Mouse (Mus musculus) T-helper 17 cell (primary cell): ENCODE measurements around the gene Rad50.

Experiments used
- in situ Hi-C, 2 experiments: fragments of 300-600 bp; cut with MboI, MseI; formaldehyde crosslinking; loops; 1 replicate in 1 of 2; 2 replicates in 1 of 2; pipeline ENCODE4 v1.15.1; 2025; ENCODE audit warnings: high pct_unique_total_duplicates in 2 of 2

The Rad50 gene

DNA sequence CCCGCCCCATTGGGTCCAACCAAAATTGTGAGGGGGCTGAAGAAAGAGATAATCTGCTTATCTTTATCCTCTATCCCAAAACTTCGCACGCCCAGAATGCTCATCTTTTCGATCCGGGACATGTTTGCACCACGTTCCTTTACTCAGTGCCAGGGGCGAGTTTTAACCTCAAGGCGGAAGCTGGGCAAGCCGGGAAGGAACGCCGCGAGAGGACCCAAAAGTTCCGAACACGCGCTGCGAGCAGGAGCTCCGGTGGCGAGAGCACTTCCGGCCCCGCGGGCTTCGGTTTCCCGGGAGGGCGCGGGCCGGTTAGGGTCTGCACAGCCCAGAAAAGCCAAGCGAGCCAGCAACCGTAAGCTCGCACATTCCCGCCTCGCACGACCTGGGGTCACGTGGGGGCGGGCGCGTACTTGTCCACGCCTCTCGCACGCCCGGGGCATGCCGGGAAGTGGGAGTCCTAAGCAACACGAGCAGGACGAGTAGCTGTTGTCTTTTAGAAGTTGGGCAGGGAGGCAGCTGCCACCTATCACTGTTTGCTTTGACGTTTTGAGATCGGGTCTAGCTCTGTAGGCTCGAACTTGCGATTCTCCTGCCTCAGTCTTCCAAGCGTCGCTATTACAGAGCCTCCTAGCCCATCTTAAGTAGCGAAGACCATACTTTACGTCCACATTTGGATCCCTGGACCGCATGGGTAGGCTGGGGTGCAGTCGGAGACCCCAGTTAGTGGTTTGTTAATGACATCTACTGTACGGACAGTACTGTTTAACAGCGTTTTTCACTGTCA, at the start of gene Rad50:
Gene Rad50 (minus strand): TSS at position 386 of the 784 bp plus-strand sequence.
- in situ Hi-C loops, result no loop called here

DNA sequence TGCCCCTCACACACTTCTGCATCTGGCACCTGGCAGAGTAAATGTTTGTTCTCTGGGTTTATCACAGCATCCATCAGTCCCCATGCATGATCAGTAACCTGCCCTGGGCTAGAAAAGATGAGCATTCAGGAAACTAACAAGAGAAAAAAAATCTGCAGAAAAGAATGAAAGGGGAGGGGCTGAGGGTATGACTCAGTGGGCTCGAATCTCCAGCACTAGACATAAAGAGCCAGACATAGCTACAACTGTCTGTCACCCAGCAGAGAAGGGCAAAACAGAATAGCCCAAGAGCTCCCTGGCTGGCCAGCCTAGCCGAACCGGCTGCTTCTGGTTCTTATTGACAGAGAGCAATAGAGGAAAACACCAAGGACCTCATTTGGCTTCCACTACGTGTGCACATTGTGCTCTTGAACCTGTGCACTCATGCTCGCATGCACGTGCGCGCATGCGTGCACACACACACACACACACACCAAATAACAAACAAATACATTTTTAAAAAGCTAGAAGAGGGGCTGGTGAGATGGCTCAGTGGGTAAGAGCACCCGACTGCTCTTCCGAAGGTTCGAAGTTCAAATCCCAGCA, 48.0 kb upstream of the Rad50 start:
- in situ Hi-C loops, result loop anchor here in 1 of 2 experiments (10.0 kb wide), 1 partner anchor 100 kb away; the partner anchor contains the start of gene Gm12216

GRCm38 (mm10) chr11:53749716-53750352, 42.7 kb upstream of the Rad50 start:
- in situ Hi-C loops, result loop anchor here in 1 of 2 experiments (10.0 kb wide), 1 partner anchor 105 kb away; the partner anchor contains the start of gene Gm12216

GRCm38 (mm10) chr11:53749306-53749705, 42.2 kb upstream of the Rad50 start:
- in situ Hi-C loops, result no loop called here

GRCm38 (mm10) chr11:53748614-53749013, 41.5 kb upstream of the Rad50 start:
- in situ Hi-C loops, result no loop called here

- in situ Hi-C loops, result no loop called here
Observed at GRCm38 (mm10) chr11:53747985-53748384, 40.9 kb upstream of the Rad50 start.

GRCm38 (mm10) chr11:53745260-53745659, 38.1 kb upstream of the Rad50 start:
- in situ Hi-C loops, result no loop called here

- in situ Hi-C loops, result no loop called here
Observed at GRCm38 (mm10) chr11:53742353-53742752, 35.2 kb upstream of the Rad50 start.

DNA sequence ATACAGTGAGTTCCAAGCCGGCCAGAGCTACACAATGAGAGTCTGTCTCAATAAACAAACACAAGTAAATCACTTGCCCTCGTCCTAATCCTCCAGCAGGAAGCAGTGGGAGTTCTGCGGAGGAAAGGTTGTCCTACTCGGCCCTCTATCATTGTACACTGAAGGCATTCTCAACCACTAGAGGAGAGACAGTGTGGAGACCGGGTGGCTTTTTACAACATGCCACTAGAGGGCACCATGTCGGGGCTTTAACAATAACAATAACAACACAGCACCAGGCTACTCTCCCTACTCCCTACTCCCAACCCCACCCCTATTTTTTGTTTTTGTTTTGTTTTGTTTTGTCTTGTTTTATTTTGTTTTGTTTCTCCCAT, 30.4 kb upstream of the Rad50 start:
- in situ Hi-C loops, result loop anchor here in 1 of 2 experiments (5.0 kb wide), 1 partner anchor 270 kb away; no protein-coding TSS in a partner anchor

- in situ Hi-C loops, result loop anchor here in 1 of 2 experiments (5.0 kb wide), 1 partner anchor 270 kb away; no protein-coding TSS in a partner anchor
Observed at GRCm38 (mm10) chr11:53736771-53737572, 29.9 kb upstream of the Rad50 start.

DNA sequence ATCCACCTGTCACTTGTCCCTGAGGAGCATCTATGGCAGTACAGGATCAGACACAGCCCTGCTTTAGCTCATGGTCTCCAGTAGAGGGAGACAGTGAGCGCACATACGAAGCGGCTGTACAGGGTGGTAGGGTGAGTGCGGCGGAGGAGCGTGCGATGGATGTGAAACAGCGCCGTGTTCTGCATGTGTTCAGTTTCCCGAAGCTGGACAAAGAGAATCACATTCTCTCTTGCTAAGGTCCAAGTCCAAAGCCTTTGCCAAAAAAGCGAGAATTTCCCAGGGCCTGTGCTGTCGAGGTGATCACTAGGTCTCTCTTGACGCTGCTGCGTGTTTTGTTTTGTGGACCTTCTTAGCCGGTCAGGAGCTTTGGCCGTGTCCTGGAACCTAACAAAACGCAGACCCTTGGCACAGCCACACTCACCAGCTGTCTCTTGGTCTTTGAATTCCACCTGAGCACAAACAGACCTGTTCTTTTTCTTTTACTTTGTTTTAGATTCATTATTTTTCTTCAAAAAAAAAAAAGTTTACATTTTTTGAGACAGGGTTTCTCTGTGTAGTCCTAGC, 28.6 kb upstream of the Rad50 start:
- in situ Hi-C loops, result loop anchor here in 1 of 2 experiments (5.0 kb wide), 1 partner anchor 268 kb away; no protein-coding TSS in a partner anchor

- in situ Hi-C loops, result loop anchor here in 1 of 2 experiments (5.0 kb wide), 1 partner anchor 268 kb away; no protein-coding TSS in a partner anchor
Observed at GRCm38 (mm10) chr11:53734970-53735681, 28.0 kb upstream of the Rad50 start.

GRCm38 (mm10) chr11:53734431-53734830, 27.3 kb upstream of the Rad50 start:
- in situ Hi-C loops, result no loop called here

DNA sequence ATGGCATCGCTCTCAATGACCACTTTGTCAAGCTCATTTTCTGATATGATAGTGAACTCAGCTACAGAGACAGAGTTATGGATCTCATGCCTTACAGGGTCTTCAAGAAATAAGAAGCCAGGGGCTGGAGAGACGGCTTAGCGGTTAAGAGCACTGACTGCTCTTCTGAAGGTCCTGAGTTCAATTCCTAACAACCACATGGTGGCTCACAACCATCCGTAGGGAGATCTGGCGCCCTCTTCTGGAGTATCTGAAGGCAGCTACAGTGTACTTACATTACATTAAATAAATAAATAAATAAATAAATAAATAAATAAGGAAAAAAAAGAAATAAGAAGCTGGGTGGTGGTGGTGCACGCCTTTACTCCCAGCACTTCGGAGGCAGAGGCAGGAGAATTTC, 26.7 kb upstream of the Rad50 start:
- in situ Hi-C loops, result no loop called here

GRCm38 (mm10) chr11:53732244-53732643, 25.1 kb upstream of the Rad50 start:
- in situ Hi-C loops, result no loop called here

DNA sequence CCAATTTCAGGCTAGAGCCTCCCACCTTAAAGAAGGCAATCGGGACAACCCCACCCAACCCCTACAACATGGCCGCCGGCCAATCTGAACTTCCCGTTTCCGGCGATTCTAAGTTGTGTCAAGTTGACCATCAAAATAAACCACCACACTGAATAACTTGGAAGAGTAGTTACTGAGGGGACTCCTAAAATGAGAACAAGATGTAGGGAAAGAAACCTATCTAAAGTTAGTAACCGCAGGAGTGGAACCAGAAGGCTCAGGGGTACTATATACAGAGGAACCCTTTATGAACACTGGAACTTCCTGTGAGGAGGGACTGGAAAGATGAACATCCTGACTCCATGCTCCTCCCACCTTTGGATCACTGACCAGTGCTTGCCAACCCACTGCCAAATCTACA, 24.3 kb upstream of the Rad50 start:
- in situ Hi-C loops, result no loop called here

DNA sequence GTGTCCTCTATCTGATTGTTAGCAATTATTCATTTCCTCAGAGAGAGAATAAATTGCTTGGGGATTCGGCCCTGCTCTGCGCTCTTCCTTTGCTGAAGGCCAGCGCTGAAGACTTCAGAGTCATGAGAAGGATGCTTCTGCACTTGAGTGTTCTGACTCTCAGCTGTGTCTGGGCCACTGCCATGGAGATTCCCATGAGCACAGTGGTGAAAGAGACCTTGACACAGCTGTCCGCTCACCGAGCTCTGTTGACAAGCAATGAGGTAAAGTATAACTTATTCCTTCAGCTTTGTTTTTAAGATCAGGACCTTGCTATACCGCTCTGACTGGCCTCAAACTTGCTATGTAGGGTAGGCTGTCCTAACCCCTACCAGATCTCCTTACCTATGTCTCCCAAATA, 13.6 kb upstream of the Rad50 start, which contains the start of gene Il5:
Gene Il5 (plus strand): TSS at position 80 of the 400 bp plus-strand sequence.
- in situ Hi-C loops, result loop anchor here in 1 of 2 experiments (10.0 kb wide), 1 partner anchor 796 kb away; no protein-coding TSS in a partner anchor

GRCm38 (mm10) chr11:53719701-53720100, 12.6 kb upstream of the Rad50 start:
- in situ Hi-C loops, result loop anchor here in 1 of 2 experiments (10.0 kb wide), 1 partner anchor 795 kb away; no protein-coding TSS in a partner anchor

DNA sequence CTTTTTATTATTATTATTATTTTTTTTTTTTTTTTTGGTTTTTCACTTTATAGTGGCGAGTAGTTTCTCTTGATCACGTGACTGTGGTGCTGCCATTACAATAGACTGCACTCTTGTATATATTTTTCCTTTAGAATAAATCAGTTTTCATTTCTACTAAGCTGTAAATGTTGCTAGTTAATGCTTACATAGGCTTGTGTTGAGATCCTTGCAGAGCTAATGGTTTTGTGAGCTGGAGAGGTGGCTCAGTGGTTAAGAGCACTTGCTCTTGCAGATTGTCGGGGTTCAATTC, 545 bp upstream of the Rad50 start:
- in situ Hi-C loops, result no loop called here

- in situ Hi-C loops, result no loop called here
Observed at GRCm38 (mm10) chr11:53706236-53706933, 734 bp downstream of the Rad50 start.
